Mouse (Mus musculus): ENCODE measurements around the gene Nrap. TPM values are rescaled to one million over a fixed set of nuclear protein-coding genes. Genes with fewer than 3 reads are reported as not detected.
A peak's percentile ranks its signal among the peaks of the same experiment; 100 is the strongest.
"Not testable (repeated sequence)": the region's sequence is repeated elsewhere in the genome, so short reads cannot be mapped to it uniquely, and the experiment has no call there.

Nrap gene
- polyA plus RNA-seq, 1 experiment from 2014 or later = 1.1 TPM

GRCm38 (mm10) chr19:56419452-56419851, 29.6 kb upstream of the Nrap start:
- WGBS = 35% methylated on average over 9 of the region's 9 CpGs
- H3K4me2 ChIP-seq (replicated peaks) = no peak overlapping the region
- no peak for ATAC-seq (ENCODE audit: low FRiP score, low read depth)

GRCm38 (mm10) chr19:56418404-56418803, 28.6 kb upstream of the Nrap start:
- Histone ChIP-seq H3K4me1 (peaks cover 14% of the 10 kb centered on the region), H3K36me3 (no peaks in the 10 kb centered on the region), H3K27me3 (no peaks in the 10 kb centered on the region), H3K27ac (no peak overlapping the region), H3K4me2 (replicated peaks) (no peak overlapping the region), H3K9ac (no peak overlapping the region), H3K4me3 (no peak overlapping the region), H3K9me3 (no peaks in the 10 kb centered on the region)
- 54% methylated on average over 4 of the region's 4 CpGs for WGBS
- ATAC-seq (ENCODE audit: low FRiP score, low read depth) = no peak

More at GRCm38 (mm10) chr19:56419452-56419851, 29.6 kb upstream of the Nrap start:
- Histone ChIP-seq H3K4me1 (peaks cover 18% of the 10 kb centered on the region), H3K27ac (no peak overlapping the region), H3K9ac (no peak overlapping the region), H3K9me3 (no peaks in the 10 kb centered on the region), H3K36me3 (no peaks in the 10 kb centered on the region), H3K27me3 (no peaks in the 10 kb centered on the region), H3K4me3 (no peak overlapping the region)

GRCm38 (mm10) chr19:56409884-56410283, 20.0 kb upstream of the Nrap start:
- H3K36me3 ChIP-seq = peaks cover 36% of the 10 kb centered on the region
- H3K9ac ChIP-seq; H3K4me1 ChIP-seq; H3K27ac ChIP-seq; H3K4me3 ChIP-seq; H3K27me3 ChIP-seq; H3K9me3 ChIP-seq; ATAC-seq (ENCODE audit: low FRiP score, low read depth); H3K4me2 ChIP-seq (replicated peaks): not testable (repeated sequence)
- WGBS = 87% methylated on average over 4 of the region's 4 CpGs

GRCm38 (mm10) chr19:56406581-56406980, 16.7 kb upstream of the Nrap start:
- Histone ChIP-seq H3K9me3 (no peaks in the 10 kb centered on the region), H3K4me2 (replicated peaks) (no peak overlapping the region), H3K36me3 (peaks cover 48% of the 10 kb centered on the region), H3K4me3 (no peak overlapping the region), H3K9ac (no peak overlapping the region), H3K27ac (no peak overlapping the region), H3K4me1 (peaks cover 6% of the 10 kb centered on the region), H3K27me3 (no peaks in the 10 kb centered on the region)
- no peak; the same call in 1 of the 2 replicates for ATAC-seq (ENCODE audit: low FRiP score, low read depth)
- WGBS = 88% methylated on average over 7 of the region's 7 CpGs

GRCm38 (mm10) chr19:56405824-56406223, 16.0 kb upstream of the Nrap start:
- peaks cover 6% of the 10 kb centered on the region for H3K4me1 ChIP-seq
- H3K9ac ChIP-seq = no peak overlapping the region
- no peak overlapping the region for H3K27ac ChIP-seq
- no peak overlapping the region for H3K4me3 ChIP-seq
- WGBS = 91% methylated on average over 4 of the region's 4 CpGs
- no peak for ATAC-seq (ENCODE audit: low FRiP score, low read depth)
- no peaks in the 10 kb centered on the region for H3K9me3 ChIP-seq
- no peak overlapping the region for H3K4me2 ChIP-seq (replicated peaks)
- no peaks in the 10 kb centered on the region for H3K27me3 ChIP-seq
- peaks cover 48% of the 10 kb centered on the region for H3K36me3 ChIP-seq

GRCm38 (mm10) chr19:56401864-56402263, 12.0 kb upstream of the Nrap start:
- no peak overlapping the region for H3K4me3 ChIP-seq
- H3K36me3 ChIP-seq = peaks cover 20% of the 10 kb centered on the region
- H3K27me3 ChIP-seq = no peaks in the 10 kb centered on the region
- H3K9ac ChIP-seq = no peak overlapping the region
- H3K4me2 ChIP-seq (replicated peaks) = no peak overlapping the region
- H3K27ac ChIP-seq = no peak overlapping the region
- no peaks in the 10 kb centered on the region for H3K9me3 ChIP-seq
- WGBS = 25% methylated on average over 6 of the region's 6 CpGs
- no peak for ATAC-seq (ENCODE audit: low FRiP score, low read depth)
- H3K4me1 ChIP-seq = peaks cover 15% of the 10 kb centered on the region

- 55% methylated on average over 14 of the region's 14 CpGs for WGBS
- no peak overlapping the region for H3K27ac ChIP-seq
- H3K27me3 ChIP-seq = peaks cover 11% of the 10 kb centered on the region
- no peak for ATAC-seq (ENCODE audit: low FRiP score, low read depth)
- H3K9me3 ChIP-seq = no peaks in the 10 kb centered on the region
- no peak overlapping the region for H3K4me2 ChIP-seq (replicated peaks)
- peaks cover 15% of the 10 kb centered on the region for H3K4me1 ChIP-seq
- H3K9ac ChIP-seq = no peak overlapping the region
- no peak overlapping the region for H3K4me3 ChIP-seq
- H3K36me3 ChIP-seq = peaks cover 14% of the 10 kb centered on the region
These were observed 10.4 kb upstream of the Nrap start for GRCm38 (mm10) chr19:56400200-56400599.

- ATAC-seq (ENCODE audit: low FRiP score, low read depth) = no peak
These were observed 8.6 kb upstream of the Nrap start for GRCm38 (mm10) chr19:56398528-56398795.

GRCm38 (mm10) chr19:56397663-56398527, 8.1 kb upstream of the Nrap start:
- H3K4me3 ChIP-seq = peak overlapping the region; percentile 60
- ATAC-seq (ENCODE audit: low FRiP score, low read depth) = no peak

More at GRCm38 (mm10) chr19:56398528-56398795, 8.6 kb upstream of the Nrap start:
- Histone ChIP-seq H3K9ac (no peak overlapping the region), H3K9me3 (no peaks in the 10 kb centered on the region), H3K36me3 (no peaks in the 10 kb centered on the region), H3K27ac (no peak overlapping the region), H3K4me3 (no peak overlapping the region), H3K27me3 (peaks cover 19% of the 10 kb centered on the region), H3K4me2 (replicated peaks) (no peak overlapping the region), H3K4me1 (peaks cover 15% of the 10 kb centered on the region)

GRCm38 (mm10) chr19:56396669-56397621, 7.1 kb upstream of the Nrap start, which contains the start of gene Casp7:
Gene Casp7, plus strand, starts transcription at chr19:56397129.
- 1% methylated on average over 78 of the region's 78 CpGs for WGBS
- ATAC-seq (ENCODE audit: low FRiP score, low read depth) = peak; percentile 71
- H3K4me2 ChIP-seq (replicated peaks) = peak within 1 kb of the TSS; percentile 85
- no peaks in the 10 kb centered on the region for H3K36me3 ChIP-seq
- H3K27ac ChIP-seq = peak within 1 kb of the TSS; percentile 88
- no peaks in the 10 kb centered on the region for H3K9me3 ChIP-seq
- peak within 1 kb of the TSS; percentile 60 for H3K4me3 ChIP-seq
- H3K27me3 ChIP-seq = peaks cover 19% of the 10 kb centered on the region
- H3K9ac ChIP-seq = peak within 1 kb of the TSS; percentile 79
- peaks cover 13% of the 10 kb centered on the region for H3K4me1 ChIP-seq

More at GRCm38 (mm10) chr19:56397663-56398527, 8.1 kb upstream of the Nrap start:
- Histone ChIP-seq H3K27me3 (peaks cover 19% of the 10 kb centered on the region), H3K36me3 (no peaks in the 10 kb centered on the region), H3K27ac (peak overlapping the region; percentile 88), H3K4me1 (peaks cover 15% of the 10 kb centered on the region), H3K4me2 (replicated peaks) (peak overlapping the region; percentile 85), H3K9me3 (no peaks in the 10 kb centered on the region), H3K9ac (peak overlapping the region; percentile 79)
- 45% methylated on average over 11 of the region's 11 CpGs for WGBS

GRCm38 (mm10) chr19:56396227-56396626, 6.4 kb upstream of the Nrap start:
- Histone ChIP-seq H3K4me1 (peaks cover 9% of the 10 kb centered on the region), H3K4me3 (peak overlapping the region; percentile 60), H3K27me3 (peaks cover 19% of the 10 kb centered on the region), H3K4me2 (replicated peaks) (peak overlapping the region; percentile 85), H3K36me3 (no peaks in the 10 kb centered on the region), H3K9me3 (no peaks in the 10 kb centered on the region), H3K27ac (no peak overlapping the region), H3K9ac (peak overlapping the region; percentile 79; the same call in 1 of the 2 replicates)
- ATAC-seq (ENCODE audit: low FRiP score, low read depth) = no peak
- 37% methylated on average over 12 of the region's 12 CpGs for WGBS

Data from limb, embryonic 13.5 days (tissue).